Mouse (Mus musculus) heart, embryonic 14.5 days (tissue): ENCODE data around the gene Kctd8. TPM values are rescaled to one million over a fixed set of nuclear protein-coding genes. Genes with fewer than 3 reads are reported as not detected.

Experiments
- ATAC-seq: fragments of 200-750 bp; cut with Nextera tagmentation; 2 replicates; pipeline ENCODE4 v1.8.0; 2017; ENCODE audit warnings: low read depth, moderate TSS enrichment; ENCODE audit not compliant: insufficient number of reproducible peaks, insufficient read depth, low FRiP score
- H3K27ac ChIP-seq, 2 experiments: fragments of 200-500 bp in 1 of 2; fragments of 300-500 bp in 1 of 2; sonication (generic) in 1 of 2; replicated peaks in 1 of 2; 2 replicates each; pipeline ENCODE4 v1.5.1; 2012 to 2014; ENCODE audit warnings: low read depth in 2 of 2, low read length in 2 of 2, control low read depth in 1 of 2, mild to moderate bottlenecking in 1 of 2, mixed read lengths in 1 of 2; ENCODE audit not compliant: control insufficient read depth in 1 of 2, insufficient read depth in 1 of 2
- H3K27me3 ChIP-seq: fragments of 300-500 bp; sonication (generic); 2 replicates; pipeline ENCODE4 v1.6.1; 2014; ENCODE audit warnings: mild to moderate bottlenecking, low read length, control low read depth; ENCODE audit not compliant: control insufficient read depth, insufficient read depth
- H3K36me3 ChIP-seq: fragments of 300-500 bp; sonication (generic); 2 replicates; pipeline ENCODE4 v1.6.1; 2014; ENCODE audit warnings: mild to moderate bottlenecking, control low read depth, low read length, mixed read lengths; ENCODE audit not compliant: control insufficient read depth, insufficient read depth
- H3K4me1 ChIP-seq, 2 experiments: fragments of 200-500 bp in 1 of 2; fragments of 300-500 bp in 1 of 2; sonication (generic) in 1 of 2; 2 replicates each; pipeline ENCODE4 v1.6.1; 2012 to 2014; ENCODE audit warnings: low read length in 2 of 2, control low read depth in 1 of 2, mixed read lengths in 1 of 2; ENCODE audit not compliant: control insufficient read depth in 2 of 2, insufficient read depth in 2 of 2
- H3K4me2 ChIP-seq: fragments of 300-500 bp; sonication (generic); 2 replicates; pipeline ENCODE4 v1.6.1; 2014; ENCODE audit warnings: mild to moderate bottlenecking, low read length
- H3K4me3 ChIP-seq, 2 experiments: fragments of 200-500 bp in 1 of 2; fragments of 300-500 bp in 1 of 2; sonication (generic) in 1 of 2; 2 replicates each; pipeline ENCODE4 v1.5.1; 2012 to 2014; ENCODE audit warnings: low read length in 2 of 2, mild to moderate bottlenecking in 2 of 2, control low read depth in 1 of 2, low read depth in 1 of 2, moderate library complexity in 1 of 2; ENCODE audit not compliant: control insufficient read depth in 1 of 2, insufficient read depth in 1 of 2
- H3K9ac ChIP-seq: fragments of 300-500 bp; sonication (generic); 2 replicates; pipeline ENCODE4 v1.6.1; 2014; ENCODE audit warnings: mild to moderate bottlenecking, low read length
- H3K9me3 ChIP-seq: fragments of 300-500 bp; sonication (generic); 2 replicates; pipeline ENCODE4 v1.6.1; 2016; ENCODE audit warnings: low read length, control low read depth; ENCODE audit not compliant: control insufficient read depth
- WGBS: fragments of 180-500 bp; shearing (Covaris S2); extraction: QIAGEN DNeasy Blood & Tissue Kit; methylation state at CpG from one replicate; pipeline ENCODE4 v1.1.7; 2014; 5-methylcytosine and 5-hydroxymethylcytosine counted together
- polyA plus RNA-seq: library from polyadenylated mRNA; unstranded; fragments of >200 nt; fragmentation: Nextera tagmentation; extraction: Ambion mirVana; gene quantifications from 2 replicates; pipeline ENCODE4 v1.2.1, GENCODE M21; 2014

Kctd8 gene
- polyA plus RNA-seq = 0.96 and 1.7 TPM in 2 replicates

DNA sequence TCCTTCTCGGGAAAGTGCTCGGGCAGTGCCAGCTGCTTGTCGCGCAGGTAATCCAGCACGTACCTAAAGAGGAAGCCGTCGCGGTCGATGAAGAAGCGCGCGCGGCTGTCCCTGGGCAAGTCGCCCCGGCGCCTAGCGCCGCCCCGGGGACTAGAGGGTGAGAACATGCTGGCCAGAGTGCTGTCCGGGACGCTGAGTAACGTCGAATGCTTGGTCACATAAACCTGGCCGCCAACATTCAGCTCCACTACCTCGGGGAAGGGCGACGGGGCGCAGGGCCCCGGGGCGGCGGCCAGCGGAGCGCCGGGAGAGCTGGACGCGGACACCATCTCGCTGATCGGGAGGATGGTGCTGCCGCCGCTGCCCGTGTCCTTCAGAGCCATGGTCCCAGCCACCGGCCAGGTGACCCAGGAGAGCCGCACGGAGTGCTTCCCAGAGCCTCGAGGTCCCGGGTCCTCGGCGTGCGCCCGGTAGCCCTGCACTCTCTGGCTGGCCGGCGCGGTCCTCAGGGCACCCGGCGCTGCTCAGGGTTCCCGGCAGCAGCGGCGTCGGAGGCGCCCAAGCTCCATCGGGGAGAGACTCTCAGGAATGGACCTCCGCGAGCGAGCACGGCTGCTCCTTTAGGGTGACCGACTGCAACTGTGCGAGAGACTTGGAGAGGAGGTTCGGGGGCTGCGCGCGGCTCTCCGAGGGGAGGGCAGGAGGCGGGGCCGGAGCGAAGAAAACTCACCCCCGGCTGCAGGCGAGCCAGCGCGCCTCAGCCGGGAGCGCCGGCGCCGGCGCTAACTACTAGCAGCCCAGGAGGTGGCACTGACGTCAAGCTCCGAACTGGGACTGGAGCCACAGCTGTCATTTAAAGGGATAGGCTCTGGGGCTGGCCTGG, at the start of gene Kctd8:
Gene Kctd8, minus strand, starts transcription at position 761 of the 883 bp plus-strand sequence.
- Histone ChIP-seq H3K27me3 (peaks cover 13% of the 10 kb centered on the region; the same call in 1 of the 2 replicates), H3K4me1 (peaks cover 3 to 7% of the 10 kb centered on the region in 2 experiments; a peak in 3 of 4 replicates), H3K4me2 (peak within 1 kb of the TSS; percentile 76), H3K9me3 (no peaks in the 10 kb centered on the region), H3K4me3 (peak within 1 kb of the TSS; percentile 45 to 56), H3K36me3 (no peaks in the 10 kb centered on the region), H3K27ac (no peak within 1 kb of the TSS), H3K9ac (peak within 1 kb of the TSS; percentile 44)
- ATAC-seq = peak; percentile 88
- WGBS = under 1% methylated on average over 80 of the region's 87 CpGs

DNA sequence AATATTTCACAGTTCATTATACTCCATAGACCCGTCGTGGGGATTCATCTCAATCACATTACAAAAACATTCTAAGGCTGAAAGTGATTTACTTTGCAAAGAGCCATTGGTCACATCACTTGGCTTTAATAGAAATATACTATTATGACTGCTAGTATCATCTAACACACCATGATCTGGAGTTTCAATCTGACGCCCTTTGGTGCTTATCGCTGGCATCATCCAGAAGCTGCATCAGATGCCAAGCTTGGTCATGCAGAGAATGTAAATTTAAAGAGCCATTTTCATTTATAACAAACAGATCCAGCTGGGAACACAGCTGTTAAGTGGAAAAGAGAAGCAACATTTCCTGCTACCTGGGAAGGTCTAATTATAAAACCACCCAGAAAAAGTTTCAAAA, 37.6 kb upstream of the Kctd8 start:
- Histone ChIP-seq H3K9ac (no peak overlapping the region), H3K4me3 (no peak overlapping the region), H3K9me3 (no peaks in the 10 kb centered on the region), H3K4me1 (no peaks in the 10 kb centered on the region), H3K36me3 (no peaks in the 10 kb centered on the region), H3K27ac (no peak overlapping the region), H3K4me2 (no peak overlapping the region), H3K27me3 (no peaks in the 10 kb centered on the region)
- WGBS = 82% methylated on average over 4 of the region's 4 CpGs
- no peak for ATAC-seq

DNA sequence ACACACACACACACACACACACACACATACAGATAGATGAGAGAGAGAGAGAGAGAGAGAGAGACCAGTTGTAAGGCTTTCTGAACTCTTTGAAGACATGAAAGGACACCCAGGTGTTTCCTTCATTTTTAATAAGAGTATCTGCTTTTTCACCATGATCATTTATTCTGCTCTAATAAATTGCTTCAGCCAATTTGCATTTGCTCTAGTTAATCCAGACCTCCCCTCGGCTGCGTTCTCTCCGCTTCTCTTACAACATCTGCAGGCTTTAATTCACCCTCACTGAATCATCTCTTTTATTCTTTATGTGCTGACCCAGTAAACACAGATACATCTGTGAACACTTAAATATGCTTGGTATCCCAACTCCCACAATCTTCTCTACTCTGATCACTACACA, 9.1 kb upstream of the Kctd8 start:
- WGBS = 82% methylated on average over 3 of the region's 3 CpGs
- no peak for ATAC-seq
- H3K9ac ChIP-seq = no peak overlapping the region

DNA sequence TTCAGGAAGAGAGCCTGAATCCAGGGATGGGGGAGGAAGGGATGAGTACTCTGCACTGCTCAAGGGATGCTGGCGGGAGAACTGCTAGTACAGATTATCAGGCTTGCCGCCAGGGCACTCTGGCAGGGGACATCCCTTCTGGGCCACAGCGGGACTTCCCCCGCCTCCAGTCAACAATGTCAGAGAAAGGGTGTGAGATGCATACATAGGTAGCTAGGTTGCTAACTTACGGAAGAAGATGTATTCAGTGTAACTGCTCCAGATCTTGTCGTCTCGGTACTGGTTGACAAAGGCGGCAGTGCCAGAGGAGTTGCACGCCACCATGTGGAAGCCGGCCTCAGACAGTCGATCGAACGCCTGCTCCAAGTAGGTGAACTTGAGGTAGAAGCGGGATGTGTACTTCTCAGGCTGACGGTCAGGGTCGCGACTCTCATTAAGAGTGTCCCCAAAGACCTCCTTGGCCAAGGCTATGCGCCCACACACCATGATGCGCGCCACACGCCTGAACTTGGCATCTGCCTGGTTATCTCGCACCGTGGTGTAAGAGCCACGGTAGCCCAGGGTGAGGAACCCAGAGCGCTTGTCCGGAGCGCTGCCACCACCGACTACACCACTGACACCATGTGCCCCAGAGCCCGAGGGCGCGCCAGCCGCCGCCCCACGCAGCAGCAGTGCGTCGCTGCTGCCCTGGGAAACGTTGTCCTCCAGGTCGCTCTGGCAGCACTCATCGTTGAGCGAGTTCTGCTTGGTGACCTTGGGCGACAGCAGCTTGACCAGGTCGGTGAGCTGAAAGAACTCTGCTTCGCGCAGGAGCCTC, 1.2 kb downstream of the Kctd8 start:
- Histone ChIP-seq H3K27me3 (peaks cover 13% of the 10 kb centered on the region; the same call in 1 of the 2 replicates), H3K9ac (peak overlapping the region; percentile 44), H3K27ac (no peak overlapping the region), H3K4me2 (peak overlapping the region; percentile 76), H3K36me3 (no peaks in the 10 kb centered on the region), H3K9me3 (no peaks in the 10 kb centered on the region), H3K4me1 (peaks cover 3 to 7% of the 10 kb centered on the region in 2 experiments; a peak in 3 of 4 replicates), H3K4me3 (peak overlapping the region; percentile 45 to 56)
- ATAC-seq = no peak
- WGBS = 1% methylated on average over 44 of the region's 44 CpGs

More for the DNA sequence above, 9.1 kb upstream of the Kctd8 start:
- Histone ChIP-seq H3K4me2 (no peak overlapping the region), H3K27me3 (peaks cover 3% of the 10 kb centered on the region; the same call in 1 of the 2 replicates), H3K36me3 (no peaks in the 10 kb centered on the region), H3K9me3 (no peaks in the 10 kb centered on the region), H3K27ac (no peak overlapping the region), H3K4me3 (no peak overlapping the region), H3K4me1 (no peaks in the 10 kb centered on the region)

DNA sequence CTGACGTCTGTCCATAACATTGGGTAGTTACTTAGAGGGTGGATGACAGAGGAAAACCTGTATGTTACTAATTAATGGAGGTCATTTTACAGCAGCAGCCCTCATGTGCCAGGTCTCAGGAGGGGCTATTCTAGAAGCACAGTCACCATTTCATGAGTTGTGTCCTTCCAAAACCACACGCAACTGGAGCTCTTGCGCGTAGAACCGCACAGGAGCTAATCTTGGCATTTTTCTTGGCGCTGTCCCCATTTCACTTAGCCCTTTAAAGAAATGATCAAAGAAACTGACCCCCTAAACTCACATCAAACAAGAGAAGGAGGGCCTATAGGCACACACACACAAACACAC, 1.9 kb downstream of the Kctd8 start:
- Histone ChIP-seq H3K4me3 (peak overlapping the region in 1 of 2 experiments; percentile 45; a peak in 2 of 4 replicates), H3K27ac (no peak overlapping the region), H3K36me3 (no peaks in the 10 kb centered on the region), H3K4me2 (peak overlapping the region; percentile 76), H3K27me3 (peaks cover 13% of the 10 kb centered on the region; the same call in 1 of the 2 replicates), H3K9me3 (no peaks in the 10 kb centered on the region), H3K4me1 (peaks cover 3 to 7% of the 10 kb centered on the region in 2 experiments; a peak in 3 of 4 replicates), H3K9ac (no peak overlapping the region)
- 70% methylated on average over 6 of the region's 6 CpGs for WGBS
- ATAC-seq = no peak

DNA sequence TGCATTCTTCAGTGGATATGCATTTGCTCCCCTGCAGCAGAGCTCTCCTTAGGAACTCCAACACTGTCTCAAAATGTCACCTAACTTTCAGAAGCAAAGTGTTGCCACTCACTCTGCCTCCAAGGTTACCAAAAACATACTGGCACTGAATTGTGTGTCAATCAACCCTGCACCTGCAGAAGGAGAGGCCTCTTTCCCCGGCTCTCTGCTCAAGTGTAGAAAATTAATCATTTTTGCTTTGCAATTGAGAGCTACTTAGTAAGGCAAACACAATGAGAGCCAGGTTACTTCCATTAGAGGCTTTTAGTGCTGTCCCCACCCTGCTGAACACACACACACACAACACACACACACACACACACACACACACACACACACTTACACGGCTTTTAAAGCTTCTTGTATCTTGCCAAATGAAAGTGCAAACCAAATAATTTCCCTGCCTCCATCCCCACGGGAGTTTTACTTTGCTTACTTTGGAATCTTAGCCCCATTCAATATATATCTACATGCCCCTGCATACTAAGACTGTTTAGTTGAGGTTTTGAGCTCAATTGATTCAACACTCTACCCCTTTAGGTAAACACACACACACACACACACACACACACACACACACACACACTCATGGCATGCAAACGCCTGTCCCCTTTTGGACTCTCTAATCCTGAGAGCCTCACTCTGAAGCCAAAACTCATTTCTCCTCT, 2.4 kb downstream of the Kctd8 start:
- Histone ChIP-seq H3K27ac (no peak overlapping the region), H3K4me1 (peaks cover 3 to 7% of the 10 kb centered on the region in 2 experiments; a peak in 3 of 4 replicates), H3K4me2 (peak overlapping the region; percentile 76), H3K4me3 (no peak overlapping the region), H3K27me3 (peaks cover 13% of the 10 kb centered on the region; the same call in 1 of the 2 replicates), H3K36me3 (no peaks in the 10 kb centered on the region), H3K9ac (no peak overlapping the region), H3K9me3 (no peaks in the 10 kb centered on the region)
- no peak for ATAC-seq
- WGBS = 64% methylated on average over 4 of the region's 4 CpGs

DNA sequence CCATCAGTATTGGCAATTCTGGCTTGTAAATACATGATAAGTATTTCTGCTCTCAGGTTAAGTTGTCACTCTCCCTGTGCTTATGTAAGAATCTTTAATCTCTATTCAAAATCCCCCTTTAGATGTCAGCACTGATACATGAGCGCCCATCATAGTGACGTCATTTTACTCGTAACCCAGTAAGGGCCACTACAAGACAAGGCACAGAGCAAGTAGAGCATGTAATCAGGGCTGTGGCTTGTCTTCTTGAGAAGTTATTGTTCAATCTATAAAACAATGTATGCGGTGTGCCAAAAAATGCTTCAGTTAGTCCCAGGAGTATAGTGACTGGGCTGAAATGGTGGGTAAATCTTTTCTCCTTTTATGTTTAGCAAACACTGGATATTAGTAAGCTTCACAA, 13.9 kb downstream of the Kctd8 start:
- Histone ChIP-seq H3K9ac (no peak overlapping the region), H3K4me1 (no peaks in the 10 kb centered on the region), H3K36me3 (no peaks in the 10 kb centered on the region), H3K4me3 (no peak overlapping the region), H3K27ac (no peak overlapping the region), H3K9me3 (no peaks in the 10 kb centered on the region), H3K4me2 (no peak overlapping the region), H3K27me3 (no peaks in the 10 kb centered on the region)
- no peak for ATAC-seq
- 80% methylated on average over 4 of the region's 4 CpGs for WGBS
